Mouse (Mus musculus): ENCODE measurements around the gene Gm44579. TPM values are rescaled to one million over a fixed set of nuclear protein-coding genes. Genes with fewer than 3 reads are reported as not detected.

The Gm44579 gene
- polyA plus RNA-seq, 1 experiment: not detected

- no peak for DNase-seq
- no peaks in the 10 kb centered on the region for H3K27me3 ChIP-seq (ENCODE audit: control insufficient read depth, insufficient read depth, low read length)
- H3K4me1 ChIP-seq (replicated peaks; ENCODE audit: control insufficient read depth, insufficient read depth, low read length): no peaks in the 10 kb centered on the region
- H3K27ac ChIP-seq (ENCODE audit: control insufficient read depth, insufficient read depth, low read length): no peak overlapping the region
- no peaks in the 10 kb centered on the region for H3K36me3 ChIP-seq (ENCODE audit: control insufficient read depth, insufficient read depth, low read length)
- WGBS: 56% methylated on average over 16 of the region's 16 CpGs
- no peak for TF ChIP-seq CTCF (IDR thresholded peaks at IDR 0.05; ENCODE audit: borderline replicate concordance, control insufficient read depth, extremely low read depth, insufficient read depth, low read length, poor library complexity)
- TF ChIP-seq POLR2A (IDR thresholded peaks at IDR 0.05; ENCODE audit: control insufficient read depth, extremely low read depth, insufficient read depth, low read length, poor library complexity): no peak
- no peak overlapping the region for H3K4me3 ChIP-seq (ENCODE audit: control insufficient read depth, insufficient read depth, low read length)
Measured at GRCm38 (mm10) chr15:98225610-98226009, 4.8 kb upstream of the Gm44579 start.

DNA sequence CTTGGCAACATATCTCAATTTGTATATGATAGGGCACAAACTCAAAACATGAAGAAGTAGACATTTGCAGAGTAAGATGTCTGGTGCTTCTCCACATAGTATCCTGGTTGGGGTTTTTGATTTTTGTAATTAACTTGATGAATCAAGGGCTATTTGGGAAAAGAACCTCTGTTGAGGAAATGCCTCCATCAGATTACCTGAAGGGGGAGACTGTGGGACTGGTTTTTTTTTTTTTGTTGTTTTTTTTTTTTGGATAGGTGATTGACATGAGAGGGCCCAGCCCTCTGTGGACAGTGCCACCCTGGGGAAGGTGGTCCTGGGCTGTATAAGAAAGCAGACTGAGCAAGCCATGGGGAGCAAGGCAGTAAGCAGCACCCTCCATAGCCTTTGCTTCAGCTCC lies 1.6 kb upstream of the Gm44579 start:
- no peaks in the 10 kb centered on the region for H3K4me1 ChIP-seq (replicated peaks; ENCODE audit: control insufficient read depth, insufficient read depth, low read length)
- no peak overlapping the region for H3K27ac ChIP-seq (ENCODE audit: control insufficient read depth, insufficient read depth, low read length)
- no peaks in the 10 kb centered on the region for H3K27me3 ChIP-seq (ENCODE audit: control insufficient read depth, insufficient read depth, low read length)
- H3K36me3 ChIP-seq (ENCODE audit: control insufficient read depth, insufficient read depth, low read length): no peaks in the 10 kb centered on the region
- H3K4me3 ChIP-seq (ENCODE audit: control insufficient read depth, insufficient read depth, low read length): no peak overlapping the region
- no peak for TF ChIP-seq CTCF (IDR thresholded peaks at IDR 0.05; ENCODE audit: borderline replicate concordance, control insufficient read depth, extremely low read depth, insufficient read depth, low read length, poor library complexity)
- TF ChIP-seq POLR2A (IDR thresholded peaks at IDR 0.05; ENCODE audit: control insufficient read depth, extremely low read depth, insufficient read depth, low read length, poor library complexity): no peak
- DNase-seq: no peak

GRCm38 (mm10) chr15:98214130-98214529 lies 6.6 kb downstream of the Gm44579 start:
- no peak for DNase-seq
- Histone ChIP-seq H3K4me3 (ENCODE audit: control insufficient read depth, insufficient read depth, low read length) (no peak overlapping the region), H3K27me3 (ENCODE audit: control insufficient read depth, insufficient read depth, low read length) (no peaks in the 10 kb centered on the region), H3K4me1 (replicated peaks; ENCODE audit: control insufficient read depth, insufficient read depth, low read length) (no peaks in the 10 kb centered on the region), H3K36me3 (ENCODE audit: control insufficient read depth, insufficient read depth, low read length) (no peaks in the 10 kb centered on the region), H3K27ac (ENCODE audit: control insufficient read depth, insufficient read depth, low read length) (no peak overlapping the region)
- WGBS: 56% methylated on average over 5 of the region's 5 CpGs
- TF ChIP-seq CTCF (IDR thresholded peaks at IDR 0.05; ENCODE audit: borderline replicate concordance, control insufficient read depth, extremely low read depth, insufficient read depth, low read length, poor library complexity): no peak
- no peak for TF ChIP-seq POLR2A (IDR thresholded peaks at IDR 0.05; ENCODE audit: control insufficient read depth, extremely low read depth, insufficient read depth, low read length, poor library complexity)

DNA sequence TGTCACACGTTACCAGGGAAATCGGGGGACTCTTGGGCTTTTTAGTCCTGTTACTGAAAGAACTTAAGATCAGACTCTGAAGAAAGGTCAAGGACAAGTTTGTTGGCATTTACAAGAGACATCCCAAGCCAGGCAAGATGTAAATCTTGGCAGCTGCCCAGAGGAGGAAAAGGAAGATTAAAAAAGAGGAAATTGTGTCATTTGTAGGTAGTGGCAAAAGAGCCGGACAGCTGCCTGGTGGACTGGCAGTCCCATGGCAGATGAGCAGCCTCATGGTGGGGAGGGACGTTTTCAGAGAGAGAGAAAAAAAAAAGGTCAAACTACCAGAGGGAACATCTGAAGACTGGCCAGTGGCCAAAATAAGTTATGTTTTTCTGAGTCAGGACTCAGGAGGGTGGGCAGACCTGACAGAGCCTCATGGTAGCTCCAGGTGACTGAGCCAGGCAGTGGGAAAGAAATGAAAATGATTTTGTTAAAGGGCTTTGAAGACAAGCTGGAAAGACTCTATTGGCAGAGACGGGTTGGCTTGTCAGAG lies 7.4 kb downstream of the Gm44579 start:
- H3K27me3 ChIP-seq (ENCODE audit: control insufficient read depth, insufficient read depth, low read length): no peaks in the 10 kb centered on the region
- 59% methylated on average over 5 of the region's 5 CpGs for WGBS
- no peaks in the 10 kb centered on the region for H3K36me3 ChIP-seq (ENCODE audit: control insufficient read depth, insufficient read depth, low read length)
- H3K27ac ChIP-seq (ENCODE audit: control insufficient read depth, insufficient read depth, low read length): no peak overlapping the region
- TF ChIP-seq POLR2A (IDR thresholded peaks at IDR 0.05; ENCODE audit: control insufficient read depth, extremely low read depth, insufficient read depth, low read length, poor library complexity) (no peak), CTCF (IDR thresholded peaks at IDR 0.05; ENCODE audit: borderline replicate concordance, control insufficient read depth, extremely low read depth, insufficient read depth, low read length, poor library complexity) (no peak)
- no peak for DNase-seq
- H3K4me3 ChIP-seq (ENCODE audit: control insufficient read depth, insufficient read depth, low read length): no peak overlapping the region
- H3K4me1 ChIP-seq (replicated peaks; ENCODE audit: control insufficient read depth, insufficient read depth, low read length): no peaks in the 10 kb centered on the region

DNA sequence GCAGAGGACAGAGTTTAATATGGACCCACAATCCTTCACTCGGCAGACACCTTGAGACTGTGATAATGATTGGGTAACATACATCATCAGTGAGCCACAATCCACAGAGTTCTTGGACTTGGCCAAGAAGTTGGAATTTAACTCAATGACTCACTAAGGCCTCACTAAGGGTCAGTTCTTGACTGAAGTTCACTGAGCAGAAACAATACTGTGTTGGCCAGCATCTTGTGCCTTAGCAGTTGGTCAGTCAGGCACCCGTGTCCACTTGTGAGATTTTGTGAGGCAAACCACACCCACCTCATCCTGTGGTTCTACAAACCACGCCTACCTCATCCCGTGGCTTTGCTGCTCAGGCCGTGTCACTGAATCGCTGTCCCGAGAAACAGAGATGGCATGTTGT lies 11.1 kb downstream of the Gm44579 start:
- WGBS: 76% methylated on average over 7 of the region's 7 CpGs
- no peaks in the 10 kb centered on the region for H3K36me3 ChIP-seq (ENCODE audit: control insufficient read depth, insufficient read depth, low read length)
- H3K27ac ChIP-seq (ENCODE audit: control insufficient read depth, insufficient read depth, low read length): no peak overlapping the region
- no peak overlapping the region for H3K4me3 ChIP-seq (ENCODE audit: control insufficient read depth, insufficient read depth, low read length)
- DNase-seq: no peak
- no peaks in the 10 kb centered on the region for H3K27me3 ChIP-seq (ENCODE audit: control insufficient read depth, insufficient read depth, low read length)
- no peaks in the 10 kb centered on the region for H3K4me1 ChIP-seq (replicated peaks; ENCODE audit: control insufficient read depth, insufficient read depth, low read length)
- TF ChIP-seq POLR2A (IDR thresholded peaks at IDR 0.05; ENCODE audit: control insufficient read depth, extremely low read depth, insufficient read depth, low read length, poor library complexity) (no peak), CTCF (IDR thresholded peaks at IDR 0.05; ENCODE audit: borderline replicate concordance, control insufficient read depth, extremely low read depth, insufficient read depth, low read length, poor library complexity) (no peak)

DNA sequence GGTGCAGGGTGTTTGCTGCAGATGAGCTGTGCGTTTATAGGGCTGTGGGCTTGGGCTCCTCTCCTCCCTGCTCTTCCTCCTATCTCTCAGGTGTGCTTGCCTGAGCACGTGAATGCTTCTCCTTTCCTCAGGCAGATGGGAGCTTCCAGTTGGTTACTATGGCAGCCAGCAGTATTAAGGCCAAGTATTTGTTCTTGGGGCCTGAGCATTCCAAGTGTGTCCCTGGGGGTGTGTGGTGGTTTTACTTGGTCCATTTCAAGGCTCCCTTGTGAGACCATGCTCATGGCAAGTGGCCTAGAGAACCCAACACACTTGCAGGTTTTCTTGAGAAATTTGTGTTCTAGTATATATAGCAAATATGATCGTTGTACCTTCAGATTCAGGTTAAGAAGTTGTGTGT lies 25.3 kb downstream of the Gm44579 start, which contains the start of gene Olfr288:
TSS of gene Olfr288 (minus strand) at position 101 of the 400 bp plus-strand sequence.
- WGBS: 62% methylated on average over 3 of the region's 3 CpGs
- Histone ChIP-seq H3K27me3 (ENCODE audit: control insufficient read depth, insufficient read depth, low read length) (no peaks in the 10 kb centered on the region), H3K4me1 (replicated peaks; ENCODE audit: control insufficient read depth, insufficient read depth, low read length) (no peaks in the 10 kb centered on the region), H3K27ac (ENCODE audit: control insufficient read depth, insufficient read depth, low read length) (no peak within 1 kb of the TSS), H3K36me3 (ENCODE audit: control insufficient read depth, insufficient read depth, low read length) (no peaks in the 10 kb centered on the region), H3K4me3 (ENCODE audit: control insufficient read depth, insufficient read depth, low read length) (no peak within 1 kb of the TSS)
- TF ChIP-seq POLR2A (IDR thresholded peaks at IDR 0.05; ENCODE audit: control insufficient read depth, extremely low read depth, insufficient read depth, low read length, poor library complexity) (no peak), CTCF (IDR thresholded peaks at IDR 0.05; ENCODE audit: borderline replicate concordance, control insufficient read depth, extremely low read depth, insufficient read depth, low read length, poor library complexity) (no peak)
- DNase-seq: no peak

DNA sequence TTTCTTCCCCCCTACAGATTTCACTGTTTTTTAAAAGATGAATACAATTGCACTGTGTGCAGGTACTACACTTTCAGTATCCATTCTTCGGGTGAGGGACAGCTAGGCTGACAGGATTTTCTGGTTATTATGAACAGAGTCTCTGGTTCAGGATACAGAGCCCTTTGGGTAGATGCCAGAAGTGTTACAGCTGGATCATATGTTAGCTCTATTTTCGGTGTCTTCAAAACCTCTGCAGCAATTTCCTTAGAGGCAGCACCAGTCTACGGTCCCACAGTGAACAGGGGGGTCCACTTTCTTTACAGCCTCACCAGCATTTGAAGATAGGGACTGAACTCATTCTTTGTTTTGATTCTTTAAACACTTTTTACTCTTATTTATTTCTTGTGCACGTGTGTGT lies 36.3 kb downstream of the Gm44579 start:
- WGBS: 64% methylated on average over 4 of the region's 4 CpGs
- TF ChIP-seq CTCF (IDR thresholded peaks at IDR 0.05; ENCODE audit: borderline replicate concordance, control insufficient read depth, extremely low read depth, insufficient read depth, low read length, poor library complexity): no peak
- TF ChIP-seq POLR2A (IDR thresholded peaks at IDR 0.05; ENCODE audit: control insufficient read depth, extremely low read depth, insufficient read depth, low read length, poor library complexity): no peak
- Histone ChIP-seq H3K4me3 (ENCODE audit: control insufficient read depth, insufficient read depth, low read length) (no peak overlapping the region), H3K27me3 (ENCODE audit: control insufficient read depth, insufficient read depth, low read length) (peaks cover 8% of the 10 kb centered on the region), H3K27ac (ENCODE audit: control insufficient read depth, insufficient read depth, low read length) (no peak overlapping the region), H3K36me3 (ENCODE audit: control insufficient read depth, insufficient read depth, low read length) (no peaks in the 10 kb centered on the region), H3K4me1 (replicated peaks; ENCODE audit: control insufficient read depth, insufficient read depth, low read length) (peaks cover 5% of the 10 kb centered on the region; the same call in 1 of the 2 replicates)
- no peak for DNase-seq

Measured in thymus, adult 2 months (tissue).